Mouse (Mus musculus) heart, embryonic 16.5 days (tissue): Measurements from ENCODE around the gene Synj2. TPM values are rescaled to one million over a fixed set of nuclear protein-coding genes. Genes with fewer than 3 reads are reported as not detected.

Experiments used
- ATAC-seq: fragments of 200-750 bp; cut with Nextera tagmentation; replicated peaks from 2 replicates; pipeline ENCODE4 v1.8.0; 2017; ENCODE audit warnings: moderate number of reproducible peaks; ENCODE audit not compliant: insufficient read depth, low FRiP score; ENCODE audit errors: extremely low read depth
- H3K27ac ChIP-seq: fragments of 300-500 bp; sonication (generic); 2 replicates; pipeline ENCODE4 v1.5.1; 2014; ENCODE audit warnings: mild to moderate bottlenecking, low read length, control low read depth, moderate library complexity
- H3K27me3 ChIP-seq: fragments of 300-500 bp; sonication (generic); 2 replicates; pipeline ENCODE4 v1.6.1; 2014; ENCODE audit warnings: low read length, mixed read lengths; ENCODE audit not compliant: control insufficient read depth, insufficient read depth
- H3K36me3 ChIP-seq: fragments of 300-500 bp; sonication (generic); 2 replicates; pipeline ENCODE4 v1.6.1; 2014; ENCODE audit not compliant: control insufficient read depth, insufficient read depth
- H3K4me1 ChIP-seq: fragments of 300-500 bp; sonication (generic); 2 replicates; pipeline ENCODE4 v1.6.1; 2014; ENCODE audit warnings: low read length, mixed read lengths; ENCODE audit not compliant: control insufficient read depth, insufficient read depth
- H3K4me2 ChIP-seq: fragments of 300-500 bp; sonication (generic); 2 replicates; pipeline ENCODE4 v1.6.1; 2014; ENCODE audit warnings: low read depth, mild to moderate bottlenecking, control low read depth, low read length
- H3K4me3 ChIP-seq: fragments of 300-500 bp; sonication (generic); 2 replicates; pipeline ENCODE4 v1.5.1; 2014; ENCODE audit warnings: mild to moderate bottlenecking, control low read depth, low read length
- H3K9ac ChIP-seq: fragments of 300-500 bp; sonication (generic); 2 replicates; pipeline ENCODE4 v1.6.1; 2014; ENCODE audit warnings: low read length, control low read depth
- H3K9me3 ChIP-seq: fragments of 300-500 bp; sonication (generic); replicated peaks from 2 replicates; pipeline ENCODE4 v1.6.1; 2016; ENCODE audit warnings: low read length; ENCODE audit not compliant: control insufficient read depth
- WGBS: fragments of 180-500 bp; shearing (Covaris S2); extraction: QIAGEN DNeasy Blood & Tissue Kit; methylation state at CpG from one replicate; pipeline ENCODE4 v1.1.7; 2014; 5-methylcytosine and 5-hydroxymethylcytosine counted together
- polyA plus RNA-seq: library from polyadenylated mRNA; unstranded; fragments of >200 nt; fragmentation: Nextera tagmentation; extraction: Ambion mirVana; gene quantifications from 2 replicates; pipeline ENCODE4 v1.2.1, GENCODE M21; 2015

The Synj2 gene
- polyA plus RNA-seq, 1 experiment from 2014 or later, result 5.3 TPM

DNA sequence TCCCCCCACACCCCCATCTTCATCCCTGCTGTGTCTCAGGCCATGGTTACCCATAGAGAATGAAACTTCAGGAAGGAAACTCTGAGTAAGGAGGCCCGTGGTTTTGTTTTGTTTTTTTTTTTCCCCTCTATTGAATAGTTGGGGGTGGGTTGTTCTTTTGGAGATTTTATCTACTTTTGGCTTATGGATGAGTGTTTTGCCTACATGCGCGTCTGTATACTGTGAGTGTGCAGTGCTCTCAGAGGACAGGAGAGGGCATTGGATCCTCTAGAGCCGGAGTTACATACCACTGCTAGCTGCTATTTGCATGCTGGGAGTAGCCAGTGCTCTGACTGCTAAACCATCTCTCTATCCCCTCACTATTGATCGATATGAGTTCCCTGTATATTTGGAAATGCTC lies 39.7 kb upstream of the Synj2 start:
- WGBS, result 70% methylated on average over 5 of the region's 5 CpGs
- Histone ChIP-seq H3K4me3 (no peak overlapping the region), H3K27me3 (no peaks in the 10 kb centered on the region), H3K9me3 (no peaks in the 10 kb centered on the region), H3K27ac (no peak overlapping the region), H3K4me1 (no peaks in the 10 kb centered on the region), H3K36me3 (peaks cover 17% of the 10 kb centered on the region), H3K9ac (no peak overlapping the region), H3K4me2 (no peak overlapping the region)
- ATAC-seq, result no peak

DNA sequence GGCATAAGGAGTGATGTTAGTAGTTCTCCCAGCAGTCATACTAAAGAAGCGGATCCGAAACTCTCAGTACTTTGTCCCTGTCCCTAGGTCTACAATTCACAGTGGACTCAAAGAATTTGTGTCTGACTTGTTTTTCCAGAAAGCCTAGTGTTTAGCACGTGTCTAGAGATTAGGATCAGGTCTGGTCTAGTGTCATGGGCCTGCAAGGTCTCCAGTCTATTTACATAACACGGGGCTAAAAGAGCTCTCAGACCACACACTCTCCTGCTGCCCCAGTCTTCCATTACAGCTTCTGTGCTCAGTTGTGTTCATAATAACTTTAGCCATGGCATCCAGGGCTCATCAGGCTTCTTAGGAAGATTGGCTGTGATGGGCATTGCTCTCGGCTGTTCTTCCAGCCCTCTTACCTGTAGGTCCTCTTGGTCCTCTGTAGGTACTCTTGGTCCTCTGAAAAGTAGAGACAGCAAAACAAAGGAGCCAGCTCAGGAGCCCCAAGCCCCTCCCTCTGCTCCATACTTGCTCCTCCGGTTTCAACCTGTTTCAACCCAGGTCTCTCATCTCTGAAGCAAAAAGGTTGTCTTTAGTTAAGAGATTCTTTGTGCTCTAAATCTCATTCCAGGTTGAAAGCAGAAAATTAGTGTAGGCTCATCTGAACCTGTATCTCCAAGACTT lies 37.3 kb upstream of the Synj2 start:
- H3K9ac ChIP-seq, result no peak overlapping the region
- ATAC-seq, result no peak
- H3K4me2 ChIP-seq, result no peak overlapping the region
- H3K9me3 ChIP-seq, result no peaks in the 10 kb centered on the region
- H3K4me1 ChIP-seq, result no peaks in the 10 kb centered on the region
- H3K36me3 ChIP-seq, result peaks cover 20% of the 10 kb centered on the region
- 62% methylated on average over 6 of the region's 6 CpGs for WGBS
- H3K4me3 ChIP-seq, result no peak overlapping the region
- H3K27me3 ChIP-seq, result no peaks in the 10 kb centered on the region
- no peak overlapping the region for H3K27ac ChIP-seq

DNA sequence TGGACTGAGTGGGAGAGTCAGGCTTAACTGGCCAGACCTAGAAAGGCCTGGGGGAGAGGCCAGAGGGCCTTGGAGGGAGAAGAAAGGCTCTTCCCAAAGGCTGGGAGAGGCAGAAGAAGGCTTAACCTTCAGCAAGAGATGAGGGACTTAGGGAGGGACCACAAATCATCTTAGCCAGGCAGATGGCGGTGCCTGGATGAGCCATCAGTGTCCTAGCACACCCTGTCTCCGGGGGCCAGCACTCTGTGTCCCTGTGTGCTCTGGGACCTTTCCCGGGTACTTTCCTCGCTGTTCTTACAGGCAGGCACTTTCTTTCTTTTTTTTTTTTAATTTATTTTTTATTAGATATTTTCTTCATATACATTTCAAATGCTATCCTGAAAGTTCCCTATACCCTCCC lies 31.4 kb upstream of the Synj2 start:
- Histone ChIP-seq H3K4me3 (no peak overlapping the region), H3K27me3 (no peaks in the 10 kb centered on the region), H3K9me3 (no peaks in the 10 kb centered on the region), H3K36me3 (peaks cover 16% of the 10 kb centered on the region), H3K9ac (no peak overlapping the region), H3K27ac (no peak overlapping the region), H3K4me2 (no peak overlapping the region), H3K4me1 (no peaks in the 10 kb centered on the region)
- 93% methylated on average over 4 of the region's 4 CpGs for WGBS
- ATAC-seq, result no peak

DNA sequence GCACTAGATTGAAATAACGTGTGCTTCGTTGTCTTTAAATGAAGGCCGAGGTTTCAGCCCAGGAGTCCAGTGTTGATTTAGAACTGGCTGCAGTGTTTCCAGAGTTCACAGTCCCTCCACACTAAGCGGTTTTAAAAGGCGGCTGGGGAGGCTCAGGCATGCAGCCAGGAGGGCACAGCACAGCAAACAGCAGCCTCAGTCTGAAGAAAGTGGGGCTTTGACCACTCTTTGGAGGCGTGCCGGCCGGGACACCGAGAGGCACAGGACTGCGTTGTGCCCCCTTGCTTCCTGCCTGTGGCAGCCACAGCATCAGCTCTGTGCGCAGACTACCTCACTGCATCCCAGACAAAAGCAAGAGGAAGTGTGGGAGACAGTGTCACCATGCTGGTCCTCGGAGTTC lies 29.5 kb upstream of the Synj2 start:
- ATAC-seq, result no peak
- no peaks in the 10 kb centered on the region for H3K4me1 ChIP-seq

DNA sequence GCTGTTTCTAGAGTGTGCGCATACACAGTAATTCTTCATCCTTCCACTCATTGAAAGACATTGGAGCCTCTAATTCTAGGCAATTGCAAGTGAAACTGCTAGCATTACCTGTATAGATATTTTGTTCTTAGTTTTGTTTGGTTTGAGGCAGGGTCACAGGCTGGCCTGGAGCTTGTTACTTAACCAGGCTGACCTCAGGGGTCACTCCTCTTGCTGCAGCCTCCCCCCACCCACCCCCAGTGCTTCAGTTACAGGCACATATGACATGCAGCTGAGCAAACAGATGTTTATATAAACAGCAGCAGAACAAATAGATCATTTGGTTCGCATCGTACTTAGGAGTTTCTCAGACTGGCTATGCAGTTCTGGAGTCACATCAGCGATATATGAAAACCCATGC lies 28.3 kb upstream of the Synj2 start:
- Histone ChIP-seq H3K4me3 (no peak overlapping the region), H3K9ac (no peak overlapping the region), H3K27ac (no peak overlapping the region), H3K9me3 (no peaks in the 10 kb centered on the region), H3K27me3 (no peaks in the 10 kb centered on the region), H3K4me1 (no peaks in the 10 kb centered on the region), H3K4me2 (no peak overlapping the region), H3K36me3 (peaks cover 9% of the 10 kb centered on the region)
- 91% methylated on average over 4 of the region's 4 CpGs for WGBS
- ATAC-seq, result no peak

More for the DNA sequence above, 29.5 kb upstream of the Synj2 start:
- H3K4me2 ChIP-seq, result no peak overlapping the region
- peaks cover 12% of the 10 kb centered on the region for H3K36me3 ChIP-seq
- WGBS, result 83% methylated on average over 12 of the region's 12 CpGs
- no peak overlapping the region for H3K27ac ChIP-seq
- H3K27me3 ChIP-seq, result no peaks in the 10 kb centered on the region
- H3K9me3 ChIP-seq, result no peaks in the 10 kb centered on the region
- no peak overlapping the region for H3K9ac ChIP-seq
- no peak overlapping the region for H3K4me3 ChIP-seq

DNA sequence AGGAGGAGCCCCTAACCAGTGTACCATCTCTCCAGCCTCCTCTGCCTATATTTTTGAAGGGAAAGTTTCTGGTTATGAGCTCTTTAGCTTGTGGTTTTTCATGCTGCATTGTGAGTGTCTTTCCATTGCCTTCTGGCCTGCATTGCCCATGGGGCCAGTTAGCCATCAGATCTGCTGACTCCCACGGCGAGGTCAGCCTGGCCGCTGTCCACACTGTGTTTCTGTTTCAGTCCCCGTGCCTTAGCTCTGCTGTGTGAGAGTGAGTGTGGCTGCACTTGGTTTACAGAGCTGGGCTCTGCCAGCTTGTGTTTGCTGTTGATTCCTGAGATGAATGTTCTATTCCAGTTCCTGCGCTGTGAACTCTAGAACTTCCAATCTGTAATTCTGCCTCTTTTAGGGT lies 26.9 kb upstream of the Synj2 start:
- peaks cover 17% of the 10 kb centered on the region for H3K36me3 ChIP-seq
- no peaks in the 10 kb centered on the region for H3K27me3 ChIP-seq
- H3K9ac ChIP-seq, result no peak overlapping the region
- H3K9me3 ChIP-seq, result no peaks in the 10 kb centered on the region
- 67% methylated on average over 5 of the region's 5 CpGs for WGBS
- no peak for ATAC-seq
- no peak overlapping the region for H3K4me2 ChIP-seq
- no peak overlapping the region for H3K27ac ChIP-seq
- no peak overlapping the region for H3K4me3 ChIP-seq
- no peaks in the 10 kb centered on the region for H3K4me1 ChIP-seq

DNA sequence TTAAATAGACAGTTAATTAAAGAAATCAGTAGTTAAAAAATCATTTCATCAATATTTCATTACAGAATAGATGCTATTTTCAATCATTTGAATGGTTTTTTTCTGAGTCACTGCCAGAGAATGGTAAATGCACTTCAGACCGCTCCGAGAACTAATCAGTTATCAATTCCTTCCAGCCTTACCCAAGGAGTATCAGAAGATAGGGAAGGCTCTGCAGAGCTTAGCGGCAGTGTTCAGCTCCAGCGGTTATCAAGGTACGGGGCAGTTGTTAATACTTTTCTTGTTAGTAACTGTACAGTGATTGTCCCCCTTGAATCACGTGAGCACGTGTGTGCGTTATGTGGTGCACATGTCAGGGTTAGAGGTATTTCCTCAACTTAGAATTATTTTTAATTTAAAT lies 19.1 kb upstream of the Synj2 start:
- 88% methylated on average over 8 of the region's 8 CpGs for WGBS
- ATAC-seq, result no peak

DNA sequence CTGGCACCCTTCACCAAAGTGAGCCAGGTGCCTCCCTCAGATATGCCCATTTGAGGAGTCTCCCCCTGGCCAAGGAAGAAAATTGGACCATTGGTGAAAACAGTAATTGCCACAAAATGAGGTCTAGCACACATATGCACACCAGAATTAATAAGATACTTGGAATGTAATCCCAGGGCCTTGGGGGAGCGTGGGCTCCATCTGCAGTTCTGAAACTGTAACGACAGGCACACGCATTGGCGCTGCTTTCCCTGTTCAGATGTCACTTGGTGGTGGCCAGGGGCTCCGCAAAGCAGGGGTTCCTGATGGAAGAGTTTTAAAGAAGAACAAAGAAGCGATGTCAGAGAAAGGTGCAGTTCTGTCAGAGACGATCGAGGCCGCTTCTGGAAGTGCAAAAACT lies 17.8 kb upstream of the Synj2 start:
- Histone ChIP-seq H3K4me2 (no peak overlapping the region), H3K27ac (no peak overlapping the region), H3K36me3 (peaks cover 33% of the 10 kb centered on the region), H3K4me3 (no peak overlapping the region), H3K4me1 (no peaks in the 10 kb centered on the region), H3K9ac (no peak overlapping the region), H3K9me3 (no peaks in the 10 kb centered on the region), H3K27me3 (no peaks in the 10 kb centered on the region)
- no peak for ATAC-seq
- WGBS, result 74% methylated on average over 9 of the region's 9 CpGs

More for the DNA sequence above, 19.1 kb upstream of the Synj2 start:
- H3K36me3 ChIP-seq, result peaks cover 27% of the 10 kb centered on the region
- no peak overlapping the region for H3K4me2 ChIP-seq
- no peaks in the 10 kb centered on the region for H3K27me3 ChIP-seq
- H3K4me1 ChIP-seq, result no peaks in the 10 kb centered on the region
- H3K4me3 ChIP-seq, result no peak overlapping the region
- no peaks in the 10 kb centered on the region for H3K9me3 ChIP-seq
- no peak overlapping the region for H3K27ac ChIP-seq
- no peak overlapping the region for H3K9ac ChIP-seq

DNA sequence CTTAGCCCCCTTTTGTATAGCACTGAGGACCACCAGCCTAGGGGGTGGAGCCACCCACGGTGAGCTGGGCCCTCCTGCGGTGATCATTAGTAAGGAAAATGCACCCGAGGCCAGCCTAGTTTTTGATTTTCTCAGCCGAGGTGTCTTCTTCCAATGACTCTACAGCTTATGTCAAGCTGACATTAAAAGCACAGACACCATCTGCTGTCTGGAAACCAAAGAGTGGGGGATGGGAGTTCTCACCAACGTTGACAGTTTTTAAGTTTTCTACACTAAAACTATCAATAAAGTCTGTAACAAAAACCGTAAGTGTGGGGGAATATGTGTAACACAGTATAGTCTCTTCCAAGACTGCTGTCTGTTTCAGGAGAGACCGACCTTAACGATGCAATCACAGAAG lies 16.8 kb upstream of the Synj2 start:
- Histone ChIP-seq H3K9ac (no peak overlapping the region), H3K27me3 (no peaks in the 10 kb centered on the region), H3K9me3 (no peaks in the 10 kb centered on the region), H3K4me1 (no peaks in the 10 kb centered on the region), H3K4me2 (no peak overlapping the region), H3K36me3 (peaks cover 27% of the 10 kb centered on the region), H3K4me3 (no peak overlapping the region), H3K27ac (no peak overlapping the region)
- ATAC-seq, result no peak
- 81% methylated on average over 8 of the region's 8 CpGs for WGBS
